Mouse (Mus musculus) CD4-positive, CD25-positive, alpha-beta regulatory T cell, adult 9 weeks (primary cell): ENCODE results near the gene Gps2. TPM values are rescaled to one million over a fixed set of nuclear protein-coding genes. Genes with fewer than 3 reads are reported as not detected.

Source experiments
- polyA plus RNA-seq: library from polyadenylated mRNA; unstranded; fragments of 100-300 nt; shearing (Covaris generic); gene quantifications from one replicate; pipeline ENCODE4 v1.2.1, GENCODE M21; 2017

The Gps2 gene
- polyA plus RNA-seq: 152 TPM

GRCm38 (mm10) chr11:69913554-69914371 is at the start of gene Gps2:
TSS of gene Gps2 (plus strand) at chr11:69913888.

GRCm38 (mm10) chr11:69877878-69878277 is 35.8 kb upstream of the Gps2 start, which contains the start of gene Tmem95:
TSS of gene Tmem95 (minus strand) at chr11:69878018.

GRCm38 (mm10) chr11:69880853-69881603 is 32.7 kb upstream of the Gps2 start, which contains the start of gene Kctd11:
TSS of gene Kctd11 (minus strand) at chr11:69881406.

GRCm38 (mm10) chr11:69895291-69895690 is 18.4 kb upstream of the Gps2 start, which contains the start of gene Acap1:
TSS of gene Acap1 (minus strand) at chr11:69895539.

GRCm38 (mm10) chr11:69900471-69901405 is 12.9 kb upstream of the Gps2 start, which contains the start of the genes 2810408A11Rik and Neurl4:
TSS of gene 2810408A11Rik (minus strand) at chr11:69900987.
TSS of gene Neurl4 (plus strand) at chr11:69901072.

GRCm38 (mm10) chr11:69921114-69922011 is 7.7 kb downstream of the Gps2 start, which contains the start of gene Eif5a:
TSS of gene Eif5a (minus strand) at chr11:69921958.

GRCm38 (mm10) chr11:69935137-69935879 is 21.6 kb downstream of the Gps2 start, which contains the start of gene Ybx2:
TSS of gene Ybx2 (plus strand) at chr11:69935796.

GRCm38 (mm10) chr11:69948066-69948762 is 34.5 kb downstream of the Gps2 start, which contains the start of gene Slc2a4:
TSS of gene Slc2a4 (minus strand) at chr11:69948188.

GRCm38 (mm10) chr11:69964650-69965270 is 51.1 kb downstream of the Gps2 start, which contains the start of gene Cldn7:
TSS of gene Cldn7 (plus strand) at chr11:69964779.

Other genes with a start within 250 kb of the Gps2 start
- gene Cd68, start 247.7 kb upstream of the Gps2 start, polyA plus RNA-seq: 5.7 TPM
- gene Eif4a1, start 241.5 kb upstream of the Gps2 start, polyA plus RNA-seq: 558 TPM
- gene Senp3, start 231.8 kb upstream of the Gps2 start, polyA plus RNA-seq: 44.6 TPM
- gene Tnfsf13, start 228.1 kb upstream of the Gps2 start, polyA plus RNA-seq: not detected
- not detected for gene Tnfsf12, start 218.0 kb upstream of the Gps2 start, polyA plus RNA-seq
- gene Tnfsfm13, start 217.8 kb upstream of the Gps2 start, polyA plus RNA-seq: not detected
- 53.7 TPM for gene Polr2a, start 155.3 kb upstream of the Gps2 start, polyA plus RNA-seq
- gene Slc35g3, start 151.9 kb upstream of the Gps2 start, polyA plus RNA-seq: not detected
- gene Zbtb4, start 148.0 kb upstream of the Gps2 start, polyA plus RNA-seq: 4.9 TPM
- 3.5 TPM for gene Chrnb1, start 117.9 kb upstream of the Gps2 start, polyA plus RNA-seq
- gene Fgf11, start 112.0 kb upstream of the Gps2 start, polyA plus RNA-seq: not detected
- gene Tmem102, start 108.3 kb upstream of the Gps2 start, polyA plus RNA-seq: not detected
- not detected for gene Gm39566, start 98.6 kb upstream of the Gps2 start, polyA plus RNA-seq
- not detected for gene Spem2, start 95.4 kb upstream of the Gps2 start, polyA plus RNA-seq
- not detected for gene Spem1, start 91.7 kb upstream of the Gps2 start, polyA plus RNA-seq
- gene Nlgn2, start 76.1 kb upstream of the Gps2 start, polyA plus RNA-seq: 0.65 TPM
- 121 TPM for gene Tmem256, start 75.4 kb upstream of the Gps2 start, polyA plus RNA-seq
- 30.1 TPM for gene Plscr3, start 67.5 kb upstream of the Gps2 start, polyA plus RNA-seq
- not detected for gene Tnk1, start 55.2 kb upstream of the Gps2 start, polyA plus RNA-seq
- gene Tmem95, start 35.9 kb upstream of the Gps2 start, polyA plus RNA-seq: not detected
- gene Kctd11, start 32.5 kb upstream of the Gps2 start, polyA plus RNA-seq: 1.1 TPM
- 549 TPM for gene Acap1, start 18.3 kb upstream of the Gps2 start, polyA plus RNA-seq
- gene 2810408A11Rik, start 12.9 kb upstream of the Gps2 start, polyA plus RNA-seq: 3.9 TPM
- gene Neurl4, start 12.8 kb upstream of the Gps2 start, polyA plus RNA-seq: 4.2 TPM
- gene Eif5a, start 8.1 kb downstream of the Gps2 start, polyA plus RNA-seq: 1,005 TPM
- gene Ybx2, start 21.9 kb downstream of the Gps2 start, polyA plus RNA-seq: not detected
- gene Slc2a4, start 34.3 kb downstream of the Gps2 start, polyA plus RNA-seq: not detected
- not detected for gene Cldn7, start 50.9 kb downstream of the Gps2 start, polyA plus RNA-seq
- gene Ctdnep1, start 67.3 kb downstream of the Gps2 start, polyA plus RNA-seq: 26.1 TPM
- gene Elp5, start 68.6 kb downstream of the Gps2 start, polyA plus RNA-seq: 78.3 TPM
- 496 TPM for gene Gabarap, start 77.3 kb downstream of the Gps2 start, polyA plus RNA-seq
- 111 TPM for gene Phf23, start 81.9 kb downstream of the Gps2 start, polyA plus RNA-seq
- 16.7 TPM for gene Dvl2, start 86.7 kb downstream of the Gps2 start, polyA plus RNA-seq
- gene Acadvl, start 101.5 kb downstream of the Gps2 start, polyA plus RNA-seq: 142 TPM
- 9.1 TPM for gene Dlg4, start 103.1 kb downstream of the Gps2 start, polyA plus RNA-seq
- gene Asgr1, start 140.2 kb downstream of the Gps2 start, polyA plus RNA-seq: not detected
- not detected for gene Asgr2, start 178.8 kb downstream of the Gps2 start, polyA plus RNA-seq
- not detected for gene Mgl2, start 216.4 kb downstream of the Gps2 start, polyA plus RNA-seq
- not detected for gene Clec10a, start 242.3 kb downstream of the Gps2 start, polyA plus RNA-seq